18 mouse cellular contexts compared by ENCODE assay signal in the genomic region with DNA sequence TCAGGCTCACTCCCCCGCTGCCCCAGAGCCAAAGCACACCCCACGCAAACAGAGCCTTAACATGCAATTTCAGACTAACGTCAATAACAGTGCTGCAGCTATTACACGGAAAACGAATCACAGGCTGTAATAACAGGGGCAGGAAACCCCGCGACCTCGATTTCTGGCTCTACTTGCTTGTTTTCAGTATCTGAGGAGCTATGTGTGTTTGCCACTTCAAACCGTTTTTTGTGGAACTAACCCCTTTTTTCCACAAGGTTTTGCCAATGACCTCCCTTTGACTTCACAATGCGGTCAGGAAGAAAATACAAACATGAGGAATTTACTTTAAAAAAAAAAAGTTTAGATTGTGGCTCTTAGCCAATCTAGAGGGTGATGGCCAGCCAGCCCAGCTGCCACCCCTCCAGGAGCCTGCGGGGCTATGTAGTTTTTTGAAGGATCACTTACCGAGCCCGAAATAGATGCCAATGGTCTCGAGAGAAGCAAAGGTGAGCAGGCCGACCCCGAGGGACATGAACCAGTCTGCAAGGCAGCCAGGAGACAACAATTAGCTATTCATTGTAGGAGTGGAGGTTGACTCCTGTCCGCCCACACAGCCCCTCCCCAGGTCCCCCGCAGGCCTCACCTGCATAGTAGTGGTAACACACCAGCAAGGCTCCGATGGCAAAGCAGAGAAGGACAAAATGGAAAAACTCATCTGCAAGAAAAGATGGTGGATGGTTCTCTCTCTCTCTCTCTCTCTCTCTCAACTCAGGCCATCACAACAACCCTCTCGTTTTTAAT. TPM values are rescaled to one million over a fixed set of nuclear protein-coding genes. Genes with fewer than 3 reads are reported as not detected.
DNase-seq lines count a peak whose midpoint lies in the region; ATAC-seq and TF ChIP-seq lines count a peak whose summit lies in the region.
"Had no signal": no experiment of that assay in that cellular context is flagged by ENCODE, and none has a peak within 500 bp of the region (broad histone marks: within the 10 kb centered on the region; RNA-seq: fewer than 3 reads in every experiment).

No protein-coding gene starts in this region.

- H3K27me3 ChIP-seq in heart, postnatal 0 days (ENCODE audit: control insufficient read depth, insufficient read depth, low read length) = no peaks in the 10 kb centered on the region
- no peaks in the 10 kb centered on the region for H3K27me3 ChIP-seq in lung, embryonic 16.5 days (ENCODE audit: control insufficient read depth, insufficient read depth, low read depth, low read length)
- no peaks in the 10 kb centered on the region for H3K27me3 ChIP-seq in embryonic facial prominence, embryonic 12.5 days
- no peaks in the 10 kb centered on the region for H3K27me3 ChIP-seq in stomach, embryonic 15.5 days (replicated peaks)
- H3K27me3 ChIP-seq: hindbrain, embryonic 15.5 days; liver, embryonic 13.5 days; midbrain, embryonic 12.5 days had no signal

- H3K27ac ChIP-seq in heart, postnatal 0 days (ENCODE audit: low read depth) = 0 out of 2 replicates have a peak overlapping the region, but pooled peaks have one; percentile 25
- H3K27ac ChIP-seq in lung, embryonic 16.5 days (ENCODE audit: low read length) = no peak overlapping the region
- H3K27ac ChIP-seq in embryonic facial prominence, embryonic 12.5 days = peak overlapping the region; percentile 41; the same call in 1 of the 2 replicates
- no peak overlapping the region for H3K27ac ChIP-seq in stomach, embryonic 15.5 days
- H3K27ac ChIP-seq: hindbrain, embryonic 15.5 days; liver, embryonic 13.5 days; midbrain, embryonic 12.5 days had no signal

- no peak for DNase-seq in heart, postnatal 0 days (ENCODE audit: low spot score)
- DNase-seq in heart, adult 8-10 months (ENCODE audit: low spot score) = no peak
- no peak for DNase-seq in lung, adult 18-20 months
- no peak for DNase-seq in thymus, postnatal 25 days
- DNase-seq: adrenal gland, postnatal 10 days; cerebellum, postnatal 14 days; forebrain, postnatal 0 days; gastrocnemius, postnatal 25 days; kidney, adult 9 months; liver, embryonic 13.5 days; right cerebral cortex, postnatal 4 days had no signal

- TF ChIP-seq CTCF in heart, postnatal 0 days (IDR thresholded peaks at IDR 0.05; ENCODE audit: low read depth) = no peak

- no peak for TF ChIP-seq EP300 in heart, postnatal 0 days (IDR thresholded peaks at IDR 0.05; ENCODE audit: low read depth)

- peak overlapping the region; percentile 31; the same call in 1 of the 2 replicates for H3K4me2 ChIP-seq in heart, postnatal 0 days (ENCODE audit: low read depth, low read length)
- peak overlapping the region; percentile 33 for H3K4me2 ChIP-seq in lung, embryonic 16.5 days (ENCODE audit: low read depth, low read length)
- H3K4me2 ChIP-seq in embryonic facial prominence, embryonic 12.5 days (replicated peaks) = peak overlapping the region; percentile 5; the same call in 1 of the 2 replicates
- peak overlapping the region; percentile 11; the same call in 1 of the 2 replicates for H3K4me2 ChIP-seq in stomach, embryonic 15.5 days
- H3K4me2 ChIP-seq: hindbrain, embryonic 15.5 days; liver, embryonic 13.5 days; midbrain, embryonic 12.5 days had no signal

- no peak overlapping the region for H3K4me3 ChIP-seq in heart, postnatal 0 days (ENCODE audit: low read depth, low read length)
- no peak overlapping the region; the same call in 1 of the 2 replicates for H3K4me3 ChIP-seq in lung, embryonic 16.5 days (ENCODE audit: low read length)
- no peak overlapping the region for H3K4me3 ChIP-seq in embryonic facial prominence, embryonic 12.5 days
- H3K4me3 ChIP-seq in stomach, embryonic 15.5 days (replicated peaks) = no peak overlapping the region
- H3K4me3 ChIP-seq: hindbrain, embryonic 15.5 days; liver, embryonic 13.5 days; midbrain, embryonic 12.5 days had no signal

- no peak overlapping the region for H3K9ac ChIP-seq in heart, postnatal 0 days (replicated peaks; ENCODE audit: low read depth, low read length)
- peak overlapping the region; percentile 36 for H3K9ac ChIP-seq in lung, embryonic 16.5 days (ENCODE audit: low read length)
- H3K9ac ChIP-seq in embryonic facial prominence, embryonic 12.5 days = no peak overlapping the region
- H3K9ac ChIP-seq in stomach, embryonic 15.5 days = no peak overlapping the region
- H3K9ac ChIP-seq: forebrain, postnatal 0 days; hindbrain, embryonic 15.5 days; liver, embryonic 13.5 days; midbrain, embryonic 12.5 days had no signal

- ATAC-seq in heart, postnatal 0 days (ENCODE audit: insufficient read depth, low read depth) = peak; percentile 24; the same call in 1 of the 2 replicates
- ATAC-seq in lung, embryonic 16.5 days (ENCODE audit: low read depth) = peak; percentile 37; the same call in 1 of the 2 replicates
- ATAC-seq in embryonic facial prominence, embryonic 12.5 days (ENCODE audit: insufficient number of reproducible peaks, insufficient read depth, low FRiP score, low TSS enrichment) = no peak
- ATAC-seq in stomach, embryonic 15.5 days (ENCODE audit: insufficient read depth, low FRiP score, low read depth) = no peak
- no peak for ATAC-seq in activated CD4-positive, CD25-positive, alpha-beta regulatory T cell, adult 4 months
- ATAC-seq: CD4-positive, CD25-positive, alpha-beta regulatory T cell, adult 4 months; forebrain, postnatal 0 days had no signal

- no peaks in the 10 kb centered on the region; the same call in 1 of the 2 replicates for H3K9me3 ChIP-seq in heart, postnatal 0 days (replicated peaks; ENCODE audit: control insufficient read depth, low read length)
- peaks cover 9% of the 10 kb centered on the region; the same call in 1 of the 2 replicates for H3K9me3 ChIP-seq in lung, embryonic 16.5 days (ENCODE audit: control insufficient read depth, low read length)
- H3K9me3 ChIP-seq in embryonic facial prominence, embryonic 12.5 days = no peaks in the 10 kb centered on the region
- H3K9me3 ChIP-seq in stomach, embryonic 15.5 days = no peaks in the 10 kb centered on the region
- H3K9me3 ChIP-seq: hindbrain, embryonic 15.5 days; liver, embryonic 13.5 days; midbrain, embryonic 12.5 days had no signal

- WGBS in heart, postnatal 0 days = 55% methylated on average over 20 of the region's 20 CpGs
- WGBS in lung, embryonic 16.5 days = 36% methylated on average over 20 of the region's 20 CpGs
- 49% methylated on average over 20 of the region's 20 CpGs for WGBS in embryonic facial prominence, embryonic 12.5 days
- WGBS in stomach, embryonic 15.5 days = 44% methylated on average over 20 of the region's 20 CpGs

- no peaks in the 10 kb centered on the region for H3K4me1 ChIP-seq in heart, postnatal 0 days (ENCODE audit: control insufficient read depth, insufficient read depth)
- H3K4me1 ChIP-seq in lung, embryonic 16.5 days (replicated peaks; ENCODE audit: control insufficient read depth, insufficient read depth, low read length) = peaks cover 8% of the 10 kb centered on the region
- peaks cover 4% of the 10 kb centered on the region; the same call in 1 of the 2 replicates for H3K4me1 ChIP-seq in embryonic facial prominence, embryonic 12.5 days
- peaks cover 5% of the 10 kb centered on the region; the same call in 1 of the 2 replicates for H3K4me1 ChIP-seq in stomach, embryonic 15.5 days
- H3K4me1 ChIP-seq: hindbrain, embryonic 15.5 days; liver, embryonic 13.5 days; midbrain, embryonic 12.5 days had no signal

- H3K36me3 ChIP-seq in heart, postnatal 0 days (replicated peaks; ENCODE audit: control insufficient read depth, insufficient read depth, low read length) = no peaks in the 10 kb centered on the region
- H3K36me3 ChIP-seq in lung, embryonic 16.5 days (ENCODE audit: control insufficient read depth, insufficient read depth, low read length) = no peaks in the 10 kb centered on the region
- H3K36me3 ChIP-seq in embryonic facial prominence, embryonic 12.5 days = no peaks in the 10 kb centered on the region
- H3K36me3 ChIP-seq in stomach, embryonic 15.5 days = no peaks in the 10 kb centered on the region
- H3K36me3 ChIP-seq: hindbrain, embryonic 15.5 days; liver, embryonic 13.5 days; midbrain, embryonic 12.5 days had no signal

RNA-seq across cellular contexts. Expression of gene Tmem40, which starts 31.5 kb away (rescaled TPM):
- 0.23 and 2.3 TPM in 2 replicates for total RNA-seq in heart, postnatal 0 days (2014; rRNA removed; ENCODE audit: low replicate concordance)
- 0.26 and 0.40 TPM in 2 replicates for polyA plus RNA-seq in heart, postnatal 0 days (2015; fragmentation: Nextera tagmentation; extraction: Ambion mirVana)
- 1 to 10 TPM in 1 of 4 experiments, under 1 TPM in 3; 0.41 to 1.0 (median 0.60) TPM for total RNA-seq in heart, adult 8-10 months (2022)
- 2.3 and 3.8 TPM in 2 replicates for polyA plus RNA-seq in lung, embryonic 16.5 days (2015; fragmentation: Nextera tagmentation; extraction: Ambion mirVana)
- polyA plus RNA-seq in embryonic facial prominence, embryonic 12.5 days (2016; fragmentation: Nextera tagmentation; extraction: Ambion mirVana) = 2.7 and 2.8 TPM in 2 replicates
- polyA plus RNA-seq in stomach, embryonic 15.5 days (2015; fragmentation: Nextera tagmentation; extraction: Ambion mirVana) = 8.2 and 14.9 TPM in 2 replicates
- polyA plus RNA-seq in activated CD4-positive, CD25-positive, alpha-beta regulatory T cell, adult 4 months (2017; shearing (Covaris generic)) = not detected
- polyA plus RNA-seq: CD4-positive, CD25-positive, alpha-beta regulatory T cell, adult 4 months had no signal

RNA-seq across cellular contexts. Expression of gene Cand2, which starts 43.6 kb away (rescaled TPM):
- total RNA-seq in heart, postnatal 0 days (2014; rRNA removed; ENCODE audit: low replicate concordance) = 50.9 and 56.5 TPM in 2 replicates
- polyA plus RNA-seq in heart, postnatal 0 days (2015; fragmentation: Nextera tagmentation; extraction: Ambion mirVana) = 29.2 and 30.0 TPM in 2 replicates
- 10 to 100 TPM; 77.2 to 97.7 (median 87.6) TPM for total RNA-seq in heart, adult 8-10 months (2022)
- 23.4 and 28.2 TPM in 2 replicates for polyA plus RNA-seq in lung, embryonic 16.5 days (2015; fragmentation: Nextera tagmentation; extraction: Ambion mirVana)
- 61.3 and 62.5 TPM in 2 replicates for polyA plus RNA-seq in embryonic facial prominence, embryonic 12.5 days (2016; fragmentation: Nextera tagmentation; extraction: Ambion mirVana)
- 19.9 and 22.6 TPM in 2 replicates for polyA plus RNA-seq in stomach, embryonic 15.5 days (2015; fragmentation: Nextera tagmentation; extraction: Ambion mirVana)
- polyA plus RNA-seq in activated CD4-positive, CD25-positive, alpha-beta regulatory T cell, adult 4 months (2017; shearing (Covaris generic)) = 1 to 10 TPM; 2.3 to 3.3 TPM

RNA-seq across cellular contexts. Expression of gene Raf1, which starts 54.3 kb away (rescaled TPM):
- 182 and 204 TPM in 2 replicates for total RNA-seq in heart, postnatal 0 days (2014; rRNA removed; ENCODE audit: low replicate concordance)
- polyA plus RNA-seq in heart, postnatal 0 days (2015; fragmentation: Nextera tagmentation; extraction: Ambion mirVana) = 72.3 and 80.6 TPM in 2 replicates
- 100 to 1,000 TPM in 3 of 4 experiments, 10 to 100 TPM in 1; 97.6 to 104 (median 102) TPM for total RNA-seq in heart, adult 8-10 months (2022)
- polyA plus RNA-seq in lung, embryonic 16.5 days (2015; fragmentation: Nextera tagmentation; extraction: Ambion mirVana) = 80.8 and 86.3 TPM in 2 replicates
- 133 TPM in 2 replicates for polyA plus RNA-seq in embryonic facial prominence, embryonic 12.5 days (2016; fragmentation: Nextera tagmentation; extraction: Ambion mirVana)
- 85.6 and 88.2 TPM in 2 replicates for polyA plus RNA-seq in stomach, embryonic 15.5 days (2015; fragmentation: Nextera tagmentation; extraction: Ambion mirVana)
- 10 to 100 TPM; 38.6 to 48.2 TPM for polyA plus RNA-seq in activated CD4-positive, CD25-positive, alpha-beta regulatory T cell, adult 4 months (2017; shearing (Covaris generic))

Comparison
In these comparisons a context has a peak if more than half of its experiments do, and no peak if none do; other contexts are left out.
1. ATAC-seq: peak in heart, postnatal 0 days (single experiment) and lung, embryonic 16.5 days (single experiment); none in embryonic facial prominence, embryonic 12.5 days (single experiment), stomach, embryonic 15.5 days (single experiment) and activated CD4-positive, CD25-positive, alpha-beta regulatory T cell, adult 4 months (single experiment).
2. H3K27ac ChIP-seq: peak in heart, postnatal 0 days (single experiment) and embryonic facial prominence, embryonic 12.5 days (single experiment); none in lung, embryonic 16.5 days (single experiment) and stomach, embryonic 15.5 days (single experiment).
3. Peak in every context shown above with its lines, with median percentiles within 50 percentile points of each other: H3K4me2 ChIP-seq.